Mouse (Mus musculus): ENCODE results near the gene Tmem120b. TPM values are rescaled to one million over a fixed set of nuclear protein-coding genes. Genes with fewer than 3 reads are reported as not detected.

Gene Tmem120b
- total and polyA plus RNA-seq, 3 experiments: 0.53 to 0.93 TPM; not detected in 1

DNA sequence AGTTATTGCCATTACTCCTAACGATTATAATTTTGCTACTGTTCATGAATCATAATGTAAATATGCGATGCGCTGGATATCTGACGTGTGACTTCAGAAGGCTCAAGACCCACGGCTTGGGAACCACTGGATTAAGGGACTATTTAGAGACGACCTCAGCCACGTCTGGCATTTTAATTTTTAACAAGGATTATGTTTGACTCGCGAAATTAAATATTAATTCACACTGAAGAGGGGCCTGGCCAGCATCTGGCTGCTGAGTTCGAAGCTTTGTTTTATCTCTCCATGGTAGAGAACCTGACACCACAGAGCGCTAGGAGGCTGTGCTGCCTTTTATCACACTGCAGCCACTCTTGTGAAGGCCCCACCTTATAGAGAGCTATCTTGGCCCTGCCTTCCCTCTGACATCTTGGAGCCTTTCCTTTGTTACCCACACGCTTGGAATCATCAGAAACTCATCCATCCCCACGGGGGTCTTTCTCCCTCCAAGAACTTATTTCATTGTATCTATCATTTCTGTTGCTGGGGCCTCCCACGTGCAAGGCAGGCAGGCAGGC lies 24.9 kb downstream of the Tmem120b start:
- peaks cover 14% of the 10 kb centered on the region; the same call in 1 of the 2 replicates for H3K27me3 ChIP-seq (ENCODE audit: insufficient read depth, low read length)
- peaks cover 17% of the 10 kb centered on the region for H3K4me1 ChIP-seq (ENCODE audit: insufficient read depth, low read depth, low read length)
- DNase-seq (ENCODE audit: low spot score): no peak
- ATAC-seq (ENCODE audit: extremely low read depth, insufficient number of reproducible peaks, low FRiP score, poor library complexity, severe bottlenecking): no peak
- H3K9me3 ChIP-seq (replicated peaks): no peaks in the 10 kb centered on the region
- no peak for TF ChIP-seq CTCF (IDR thresholded peaks at IDR 0.05; ENCODE audit: low read depth, low read length)
- no peak for TF ChIP-seq POLR2AphosphoS5 (IDR thresholded peaks at IDR 0.05; ENCODE audit: insufficient replicate concordance, low read depth, low read length)
- TF ChIP-seq GATA1 (IDR thresholded peaks at IDR 0.05; ENCODE audit: borderline replicate concordance, low read length): no peak
- no peak for TF ChIP-seq TAL1 (conservative IDR thresholded peaks at IDR 0.05; ENCODE audit: low read depth, low read length)
- no peak for TF ChIP-seq GATA2 (IDR thresholded peaks at IDR 0.05; ENCODE audit: borderline replicate concordance, low read depth, low read length)
- H3K4me3 ChIP-seq (ENCODE audit: low read depth, low read length): no peak overlapping the region
- H3K36me3 ChIP-seq (replicated peaks): no peaks in the 10 kb centered on the region

DNA sequence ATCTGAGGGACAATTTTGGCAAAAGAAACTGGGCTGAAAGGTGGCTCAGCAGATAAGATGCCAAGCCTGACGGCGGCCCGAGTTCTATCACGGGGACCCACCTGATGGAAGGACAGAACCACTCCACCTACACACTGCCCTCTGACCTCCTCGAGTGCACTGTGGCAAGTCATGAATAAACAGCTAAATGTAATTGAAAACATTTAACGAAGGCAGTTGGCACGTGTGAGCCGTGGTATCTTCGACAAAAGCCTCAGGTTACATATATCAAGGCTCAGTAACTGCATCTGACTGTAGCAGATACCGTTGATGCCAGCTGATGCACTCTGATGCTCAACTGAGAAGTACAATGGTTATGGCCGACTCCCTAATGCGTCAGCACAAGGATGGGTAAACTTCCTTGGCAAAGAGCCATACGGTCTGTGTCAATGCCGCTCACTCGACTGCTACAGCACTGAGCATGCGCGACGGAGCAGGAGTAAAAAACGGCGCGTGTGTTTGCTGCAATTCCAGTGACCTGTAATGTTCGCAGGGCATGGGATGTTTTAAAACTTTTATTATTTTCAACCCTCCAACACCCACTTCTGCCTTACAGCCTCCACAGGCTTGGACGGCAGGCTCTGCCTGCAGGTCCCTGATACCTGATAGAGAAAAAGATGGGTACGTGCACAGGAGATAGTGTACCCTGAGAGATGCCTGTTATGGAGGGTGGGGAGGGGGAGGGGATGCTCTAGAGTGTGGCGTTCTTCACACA lies 26.2 kb downstream of the Tmem120b start:
- Histone ChIP-seq H3K27me3 (ENCODE audit: insufficient read depth, low read length) (peaks cover 11% of the 10 kb centered on the region; the same call in 1 of the 2 replicates), H3K9me3 (replicated peaks) (no peaks in the 10 kb centered on the region), H3K4me3 (ENCODE audit: low read depth, low read length) (no peak overlapping the region; the same call in 1 of the 2 replicates), H3K4me1 (ENCODE audit: insufficient read depth, low read depth, low read length) (peaks cover 17% of the 10 kb centered on the region), H3K36me3 (replicated peaks) (no peaks in the 10 kb centered on the region)
- TF ChIP-seq TAL1 (conservative IDR thresholded peaks at IDR 0.05; ENCODE audit: low read depth, low read length) (peak; percentile 50; the same call in 1 of the 2 replicates), GATA1 (IDR thresholded peaks at IDR 0.05; ENCODE audit: borderline replicate concordance, low read length) (no peak), CTCF (IDR thresholded peaks at IDR 0.05; ENCODE audit: low read depth, low read length) (no peak)
- no peak for ATAC-seq (ENCODE audit: extremely low read depth, insufficient number of reproducible peaks, low FRiP score, poor library complexity, severe bottlenecking)
- DNase-seq (ENCODE audit: low spot score): peak; percentile 52

DNA sequence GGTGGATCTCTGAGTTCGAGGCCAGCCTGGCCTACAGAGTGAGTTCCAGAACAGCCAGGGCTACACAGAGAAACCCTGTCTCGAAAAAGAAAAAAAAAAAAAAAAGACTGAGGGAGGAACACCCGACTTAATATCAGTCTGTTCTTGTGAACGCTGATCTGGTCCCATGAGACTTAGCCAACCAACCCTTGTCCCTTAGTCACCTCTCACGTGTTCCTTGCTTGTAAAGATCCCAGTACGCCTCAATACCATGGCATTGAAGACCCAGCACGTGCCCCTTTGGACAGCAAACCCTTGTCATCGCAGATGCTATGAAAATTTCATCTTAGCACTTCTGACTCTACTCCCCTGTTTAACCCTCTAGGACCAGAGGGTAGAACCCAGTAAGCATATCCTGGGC lies 28.1 kb downstream of the Tmem120b start:
- Histone ChIP-seq H3K27me3 (ENCODE audit: insufficient read depth, low read length) (peaks cover 11% of the 10 kb centered on the region; the same call in 1 of the 2 replicates), H3K36me3 (replicated peaks) (no peaks in the 10 kb centered on the region), H3K4me3 (ENCODE audit: low read depth, low read length) (no peak overlapping the region), H3K4me1 (ENCODE audit: insufficient read depth, low read depth, low read length) (peaks cover 17% of the 10 kb centered on the region), H3K9me3 (replicated peaks) (no peaks in the 10 kb centered on the region)
- TF ChIP-seq GATA1 (IDR thresholded peaks at IDR 0.05; ENCODE audit: borderline replicate concordance, low read length): no peak
- TF ChIP-seq CTCF (IDR thresholded peaks at IDR 0.05; ENCODE audit: low read depth, low read length): no peak
- TF ChIP-seq POLR2AphosphoS5 (IDR thresholded peaks at IDR 0.05; ENCODE audit: insufficient replicate concordance, low read depth, low read length): no peak
- no peak for TF ChIP-seq TAL1 (conservative IDR thresholded peaks at IDR 0.05; ENCODE audit: low read depth, low read length)
- no peak for TF ChIP-seq GATA2 (IDR thresholded peaks at IDR 0.05; ENCODE audit: borderline replicate concordance, low read depth, low read length)
- DNase-seq (ENCODE audit: low spot score): no peak
- no peak for ATAC-seq (ENCODE audit: extremely low read depth, insufficient number of reproducible peaks, low FRiP score, poor library complexity, severe bottlenecking)

DNA sequence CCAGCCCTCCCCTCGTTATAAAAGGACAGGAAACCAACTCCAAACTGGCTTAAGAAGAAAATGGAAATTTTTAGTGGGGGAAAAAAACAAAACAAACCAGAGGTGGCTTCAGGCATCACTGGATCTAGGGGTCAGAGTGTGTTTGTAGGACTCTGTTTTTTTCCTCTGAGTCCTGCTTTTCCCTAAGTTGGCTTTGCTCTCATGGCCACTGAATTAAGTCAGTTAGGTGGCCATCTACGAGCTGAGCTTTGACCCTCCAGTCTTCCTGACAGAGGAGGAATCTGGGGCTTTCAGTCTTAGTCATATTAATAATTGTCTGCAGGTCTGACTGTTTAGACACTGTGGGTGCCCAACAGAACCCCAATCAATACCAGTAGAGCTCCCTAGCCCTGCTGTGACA lies 30.3 kb downstream of the Tmem120b start:
- peaks cover 11% of the 10 kb centered on the region; the same call in 1 of the 2 replicates for H3K27me3 ChIP-seq (ENCODE audit: insufficient read depth, low read length)
- H3K9me3 ChIP-seq (replicated peaks): no peaks in the 10 kb centered on the region
- no peak for DNase-seq (ENCODE audit: low spot score)
- no peaks in the 10 kb centered on the region for H3K36me3 ChIP-seq (replicated peaks)
- H3K4me3 ChIP-seq (ENCODE audit: low read depth, low read length): no peak overlapping the region
- TF ChIP-seq TAL1 (conservative IDR thresholded peaks at IDR 0.05; ENCODE audit: low read depth, low read length) (no peak), GATA1 (IDR thresholded peaks at IDR 0.05; ENCODE audit: borderline replicate concordance, low read length) (no peak), CTCF (IDR thresholded peaks at IDR 0.05; ENCODE audit: low read depth, low read length) (no peak), GATA2 (IDR thresholded peaks at IDR 0.05; ENCODE audit: borderline replicate concordance, low read depth, low read length) (no peak), POLR2AphosphoS5 (IDR thresholded peaks at IDR 0.05; ENCODE audit: insufficient replicate concordance, low read depth, low read length) (no peak)
- peaks cover 15% of the 10 kb centered on the region for H3K4me1 ChIP-seq (ENCODE audit: insufficient read depth, low read depth, low read length)
- ATAC-seq (ENCODE audit: extremely low read depth, insufficient number of reproducible peaks, low FRiP score, poor library complexity, severe bottlenecking): no peak

DNA sequence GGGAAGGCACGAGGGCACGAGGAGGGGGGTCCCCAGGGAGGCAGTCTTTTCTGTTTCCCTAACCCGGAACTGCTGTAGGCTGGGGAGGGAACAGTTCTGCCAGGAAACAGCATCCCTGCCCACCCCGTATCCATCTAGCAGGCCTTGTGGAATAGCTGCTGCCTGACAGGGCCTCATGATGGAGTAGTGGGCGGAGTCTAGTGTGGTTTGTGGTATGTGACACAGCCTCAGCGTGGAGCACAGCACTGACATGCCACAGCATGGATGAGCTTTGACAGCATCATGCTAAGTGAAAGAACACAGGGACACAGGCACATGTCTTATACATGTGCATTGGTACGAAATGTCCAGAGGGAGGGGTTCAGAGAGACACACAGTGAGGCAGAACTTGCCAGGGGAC lies 34.2 kb downstream of the Tmem120b start:
- DNase-seq (ENCODE audit: low spot score): no peak

DNA sequence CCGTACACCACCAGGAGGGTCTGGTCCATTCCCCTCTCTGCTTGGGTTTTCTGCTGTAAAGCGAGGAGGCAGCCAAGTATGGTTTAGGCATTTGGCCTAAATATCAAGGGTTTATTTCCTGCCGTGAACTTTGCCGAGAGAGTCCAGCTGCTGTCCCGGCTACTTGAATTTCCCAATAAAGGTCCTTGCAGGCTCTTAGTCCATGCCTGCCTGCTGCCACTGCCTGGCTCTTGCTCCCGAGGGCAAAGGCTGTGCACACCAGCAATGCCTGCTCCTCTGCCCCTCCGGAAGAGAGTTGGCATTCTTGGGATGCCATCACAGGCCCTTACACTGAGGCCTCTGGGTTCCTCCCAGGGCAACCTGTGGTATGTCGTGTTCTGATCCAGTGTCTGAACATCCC lies 35.3 kb downstream of the Tmem120b start:
- H3K4me1 ChIP-seq (ENCODE audit: insufficient read depth, low read depth, low read length): peaks cover 11% of the 10 kb centered on the region
- no peaks in the 10 kb centered on the region for H3K36me3 ChIP-seq (replicated peaks)
- TF ChIP-seq POLR2AphosphoS5 (IDR thresholded peaks at IDR 0.05; ENCODE audit: insufficient replicate concordance, low read depth, low read length) (no peak), GATA1 (IDR thresholded peaks at IDR 0.05; ENCODE audit: borderline replicate concordance, low read length) (no peak), GATA2 (IDR thresholded peaks at IDR 0.05; ENCODE audit: borderline replicate concordance, low read depth, low read length) (no peak), TAL1 (conservative IDR thresholded peaks at IDR 0.05; ENCODE audit: low read depth, low read length) (no peak), CTCF (IDR thresholded peaks at IDR 0.05; ENCODE audit: low read depth, low read length) (no peak)
- ATAC-seq (ENCODE audit: extremely low read depth, insufficient number of reproducible peaks, low FRiP score, poor library complexity, severe bottlenecking): no peak
- no peak overlapping the region for H3K4me3 ChIP-seq (ENCODE audit: low read depth, low read length)
- H3K9me3 ChIP-seq (replicated peaks): no peaks in the 10 kb centered on the region
- no peak for DNase-seq (ENCODE audit: low spot score)
- H3K27me3 ChIP-seq (ENCODE audit: insufficient read depth, low read length): peaks cover 9% of the 10 kb centered on the region

More for the DNA sequence above, 34.2 kb downstream of the Tmem120b start:
- Histone ChIP-seq H3K27me3 (ENCODE audit: insufficient read depth, low read length) (peaks cover 14% of the 10 kb centered on the region), H3K4me3 (ENCODE audit: low read depth, low read length) (no peak overlapping the region), H3K4me1 (ENCODE audit: insufficient read depth, low read depth, low read length) (peaks cover 8% of the 10 kb centered on the region), H3K9me3 (replicated peaks) (no peaks in the 10 kb centered on the region), H3K36me3 (replicated peaks) (no peaks in the 10 kb centered on the region)
- TF ChIP-seq POLR2AphosphoS5 (IDR thresholded peaks at IDR 0.05; ENCODE audit: insufficient replicate concordance, low read depth, low read length) (no peak), CTCF (IDR thresholded peaks at IDR 0.05; ENCODE audit: low read depth, low read length) (no peak), GATA2 (IDR thresholded peaks at IDR 0.05; ENCODE audit: borderline replicate concordance, low read depth, low read length) (no peak), GATA1 (IDR thresholded peaks at IDR 0.05; ENCODE audit: borderline replicate concordance, low read length) (no peak), TAL1 (conservative IDR thresholded peaks at IDR 0.05; ENCODE audit: low read depth, low read length) (no peak)
- no peak for ATAC-seq (ENCODE audit: extremely low read depth, insufficient number of reproducible peaks, low FRiP score, poor library complexity, severe bottlenecking)

Data from G1E (cell line).